Mouse (Mus musculus) megakaryocyte, embryonic 14.5 days (primary cell): ENCODE data around the gene Eogt.

ENCODE experiments used
- FLI1 ChIP-seq: IDR thresholded peaks from 2 replicates; pipeline ENCODE4 v1.6.1; 2012; ENCODE audit warnings: low read length, inconsistent platforms, mixed read lengths
- GATA1 ChIP-seq: IDR thresholded peaks from 3 replicates; pipeline ENCODE4 v1.6.1; 2012; ENCODE audit warnings: mixed read lengths, low read length, inconsistent platforms, borderline replicate concordance

GRCm38 (mm10) chr6:97132707-97133303 lies 16.2 kb downstream of the Eogt start:
- no peak for TF ChIP-seq GATA1
- no peak for TF ChIP-seq FLI1
